Mouse (Mus musculus): ENCODE data around the gene Ero1lb. TPM values are rescaled to one million over a fixed set of nuclear protein-coding genes. Genes with fewer than 3 reads are reported as not detected.
A peak's percentile ranks its signal among the peaks of the same experiment; 100 is the strongest.
"Not testable (repeated sequence)": the region's sequence is repeated elsewhere in the genome, so short reads cannot be mapped to it uniquely, and the experiment has no call there.

The Ero1lb gene
- polyA plus RNA-seq, 1 experiment from 2014 or later: 7.9 TPM

DNA sequence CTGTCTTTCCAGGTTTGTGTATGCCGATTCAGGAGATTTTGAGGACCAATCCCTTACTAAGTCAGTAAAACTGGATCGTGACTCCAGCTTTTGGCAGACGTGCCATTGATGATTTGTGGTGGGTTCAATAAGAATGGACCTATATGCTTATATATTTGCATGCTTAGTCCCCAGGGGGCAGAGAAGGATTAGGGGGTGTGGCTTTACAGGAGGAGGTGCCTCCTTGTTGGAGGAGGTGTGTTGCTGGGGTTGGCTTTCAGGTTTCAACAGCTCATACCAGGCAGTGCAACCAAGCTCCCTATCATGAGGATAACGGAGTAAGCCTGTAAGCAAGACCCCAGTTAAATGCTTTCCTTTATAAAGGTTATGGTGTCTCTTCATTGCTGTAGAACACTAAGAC lies 11.5 kb upstream of the Ero1lb start:
- DNase-seq (ENCODE audit: low spot score): peak; percentile 5
- 62% methylated on average over 4 of the region's 4 CpGs for WGBS

DNA sequence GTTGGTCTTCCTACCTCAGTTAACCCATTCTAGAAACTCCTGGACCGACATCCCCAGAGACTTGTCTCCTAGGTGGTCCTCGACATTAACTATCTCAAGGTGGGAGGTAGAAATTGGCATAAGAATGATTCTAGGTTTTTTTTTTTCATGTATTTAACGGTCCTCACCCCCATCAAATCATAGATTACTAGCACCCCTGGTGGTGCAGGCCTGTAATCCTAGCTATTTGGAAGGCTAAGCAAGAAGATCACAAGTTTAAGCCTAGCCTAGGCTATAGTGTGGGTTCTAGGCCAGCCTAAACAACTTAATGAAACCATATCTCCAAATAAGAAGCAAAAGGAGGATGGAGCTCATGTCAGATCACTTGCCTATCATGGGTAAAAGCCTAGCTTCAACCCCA lies 6.6 kb upstream of the Ero1lb start:
- Histone ChIP-seq H3K27me3 (ENCODE audit: low read depth, poor library complexity, severe bottlenecking) (no peaks in the 10 kb centered on the region), H3K4me1 (no peaks in the 10 kb centered on the region), H3K27ac (no peak overlapping the region), H3K4me3 (no peak overlapping the region), H3K9me3 (replicated peaks) (no peaks in the 10 kb centered on the region), H3K36me3 (no peaks in the 10 kb centered on the region)
- WGBS: 60% methylated on average over 3 of the region's 3 CpGs
- DNase-seq (ENCODE audit: low spot score): no peak

More for the DNA sequence above, 11.5 kb upstream of the Ero1lb start:
- Histone ChIP-seq H3K4me3 (no peak overlapping the region), H3K36me3 (no peaks in the 10 kb centered on the region), H3K4me1 (no peaks in the 10 kb centered on the region), H3K27me3 (ENCODE audit: low read depth, poor library complexity, severe bottlenecking) (no peaks in the 10 kb centered on the region), H3K9me3 (replicated peaks) (no peaks in the 10 kb centered on the region), H3K27ac (no peak overlapping the region)

DNA sequence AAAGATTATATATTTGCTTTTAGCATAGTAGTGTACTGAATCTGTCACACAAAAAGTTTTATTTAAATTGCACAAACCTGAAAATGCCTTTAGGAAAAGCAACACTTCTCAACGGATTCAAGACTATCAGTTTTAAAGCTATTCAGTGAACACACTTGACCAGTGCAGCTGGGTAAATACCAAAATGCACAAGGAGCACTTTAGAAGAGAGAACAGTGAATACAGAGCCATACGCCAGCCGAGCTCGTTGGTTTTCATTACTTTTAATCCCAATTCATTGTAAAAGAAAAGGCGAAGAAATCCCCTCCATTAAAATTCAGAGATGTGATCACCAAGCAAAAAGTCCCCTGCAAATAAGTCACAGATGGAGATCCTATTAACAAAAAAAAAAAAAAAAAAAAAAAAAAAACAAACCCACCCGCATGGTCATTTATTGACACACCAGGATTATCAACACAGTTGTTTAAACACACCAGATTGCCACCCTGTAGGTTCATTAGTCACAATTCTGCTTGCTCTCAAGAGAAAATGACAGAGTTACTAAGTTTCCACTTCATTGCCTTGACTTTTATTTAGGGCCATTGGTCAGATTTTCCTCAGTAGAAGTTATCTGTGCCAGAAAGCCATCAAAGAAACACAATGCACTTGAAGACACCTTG lies 6.1 kb upstream of the Ero1lb start:
- DNase-seq (ENCODE audit: low spot score): no peak
- Histone ChIP-seq H3K4me3 (no peak overlapping the region), H3K27me3 (ENCODE audit: low read depth, poor library complexity, severe bottlenecking) (no peaks in the 10 kb centered on the region), H3K27ac (no peak overlapping the region), H3K4me1 (no peaks in the 10 kb centered on the region), H3K36me3 (no peaks in the 10 kb centered on the region), H3K9me3 (replicated peaks) (no peaks in the 10 kb centered on the region)
- WGBS: 82% methylated on average over 6 of the region's 6 CpGs

DNA sequence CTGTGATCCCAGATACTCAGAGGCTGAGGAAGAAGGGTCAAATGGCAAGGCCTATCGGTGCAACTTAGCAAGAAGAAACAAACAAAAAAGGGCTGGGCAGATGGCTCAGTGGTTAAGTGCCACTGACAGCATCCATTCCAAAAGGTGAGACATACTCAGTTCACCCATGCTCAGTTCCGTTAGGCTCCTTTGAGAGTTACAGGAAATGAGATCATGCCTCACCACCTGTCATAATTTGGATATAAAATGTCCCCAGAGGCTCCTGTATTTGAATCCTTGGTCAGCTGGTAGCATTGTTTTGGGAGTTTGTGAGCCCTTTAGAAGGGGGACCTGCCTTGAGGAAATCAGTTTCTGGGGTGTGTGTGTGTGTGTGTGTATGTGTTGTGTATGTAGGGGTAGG lies 3.9 kb upstream of the Ero1lb start:
- 81% methylated on average over 2 of the region's 2 CpGs for WGBS
- peaks cover 13% of the 10 kb centered on the region for H3K4me1 ChIP-seq
- no peak overlapping the region for H3K4me3 ChIP-seq
- no peak overlapping the region for H3K27ac ChIP-seq
- DNase-seq (ENCODE audit: low spot score): no peak
- no peaks in the 10 kb centered on the region for H3K9me3 ChIP-seq (replicated peaks)
- H3K27me3 ChIP-seq (ENCODE audit: low read depth, poor library complexity, severe bottlenecking): peaks cover 5% of the 10 kb centered on the region; the same call in 1 of the 2 replicates
- H3K36me3 ChIP-seq: no peaks in the 10 kb centered on the region

DNA sequence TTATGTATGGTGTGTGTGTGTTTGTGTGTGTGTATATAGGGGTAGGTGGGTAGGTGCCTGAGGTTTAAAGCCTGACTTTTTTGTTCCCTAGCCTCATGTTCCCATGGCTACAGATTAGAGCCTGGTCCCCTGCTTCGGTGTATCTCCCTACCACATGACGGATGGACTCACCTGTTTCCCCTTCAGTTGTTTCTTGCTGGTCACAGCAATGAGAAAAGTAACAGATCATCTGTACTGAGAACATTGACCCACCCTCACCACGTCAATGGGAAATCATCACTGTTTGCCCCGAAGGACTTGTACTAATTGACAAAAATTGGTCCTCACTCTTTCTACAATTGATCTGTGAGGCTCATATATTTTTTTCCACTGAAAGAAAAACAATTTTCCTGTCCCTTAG lies 3.4 kb upstream of the Ero1lb start:
- no peak for DNase-seq (ENCODE audit: low spot score)
- Histone ChIP-seq H3K27me3 (ENCODE audit: low read depth, poor library complexity, severe bottlenecking) (peaks cover 10% of the 10 kb centered on the region; the same call in 1 of the 2 replicates), H3K27ac (no peak overlapping the region), H3K4me1 (peaks cover 13% of the 10 kb centered on the region), H3K36me3 (no peaks in the 10 kb centered on the region), H3K4me3 (no peak overlapping the region), H3K9me3 (replicated peaks) (no peaks in the 10 kb centered on the region)
- 89% methylated on average over 4 of the region's 4 CpGs for WGBS

DNA sequence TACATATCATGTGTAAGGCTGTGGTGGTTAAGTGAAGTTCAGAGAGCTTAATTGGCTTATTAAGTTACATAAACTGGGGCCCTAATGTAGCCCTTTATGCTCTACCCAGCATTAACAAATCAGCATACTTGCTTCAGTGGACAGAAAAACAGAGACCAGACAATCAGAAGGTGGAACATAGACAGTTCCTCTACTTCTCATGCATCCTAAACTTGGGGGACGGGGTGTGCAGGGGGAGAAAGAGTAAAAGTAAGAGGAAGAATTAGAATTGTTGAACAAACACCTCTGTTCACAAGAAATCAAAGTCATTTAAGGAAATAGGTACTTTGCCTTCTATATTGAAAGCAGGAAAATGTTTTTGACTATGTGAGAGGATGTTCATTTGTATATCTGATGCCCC lies 2.3 kb downstream of the Ero1lb start:
- Histone ChIP-seq H3K27me3 (ENCODE audit: low read depth, poor library complexity, severe bottlenecking) (peaks cover 10% of the 10 kb centered on the region; the same call in 1 of the 2 replicates), H3K27ac (no peak overlapping the region)
- 82% methylated on average over 1 of the region's 1 CpGs for WGBS

DNA sequence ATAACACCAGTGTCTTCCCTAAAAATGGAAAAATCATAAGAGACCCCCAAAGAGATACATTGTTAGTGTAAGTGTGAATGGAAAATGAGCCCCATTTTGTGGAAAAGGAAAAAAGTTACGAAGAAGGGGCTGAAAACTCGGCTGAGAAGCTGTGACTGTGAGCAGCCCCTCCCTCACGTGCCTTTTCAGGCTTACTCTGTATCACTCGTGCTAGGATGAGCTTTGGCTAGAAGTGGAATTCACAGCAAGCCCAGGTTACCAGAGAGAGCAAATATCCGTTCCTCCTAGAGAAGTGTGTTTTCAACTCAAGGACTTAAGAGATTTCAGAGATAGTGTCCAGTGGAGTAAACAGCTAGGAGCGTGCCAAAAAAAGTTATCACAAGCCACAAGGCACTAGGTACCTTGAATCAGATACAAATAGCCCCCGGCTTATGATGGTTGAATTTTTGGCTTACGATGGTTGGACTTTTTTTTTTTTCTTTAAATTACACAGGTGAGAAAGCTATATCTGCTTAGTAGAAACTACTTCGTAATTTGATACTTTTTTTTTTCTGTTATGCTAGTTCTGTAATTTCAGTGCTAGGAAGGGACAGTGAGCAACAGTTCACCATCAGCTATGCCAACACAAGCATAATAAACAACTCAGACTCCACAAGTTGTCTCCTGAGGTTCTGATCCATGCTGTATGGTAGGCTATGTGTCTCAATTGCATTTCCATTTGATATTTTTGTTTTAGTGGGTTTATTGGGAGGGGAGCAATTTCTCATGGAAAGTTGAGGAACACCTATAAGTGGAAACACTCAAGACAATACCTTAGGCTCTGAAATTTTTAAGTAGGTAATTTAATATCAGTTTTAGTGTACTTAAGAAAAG lies 3.2 kb downstream of the Ero1lb start:
- peak; percentile 0 for DNase-seq (ENCODE audit: low spot score)
- H3K27me3 ChIP-seq (ENCODE audit: low read depth, poor library complexity, severe bottlenecking): peaks cover 10% of the 10 kb centered on the region; the same call in 1 of the 2 replicates
- 73% methylated on average over 9 of the region's 9 CpGs for WGBS
- H3K9me3 ChIP-seq (replicated peaks): no peaks in the 10 kb centered on the region
- no peaks in the 10 kb centered on the region for H3K36me3 ChIP-seq
- H3K27ac ChIP-seq: no peak overlapping the region
- H3K4me3 ChIP-seq: no peak overlapping the region
- H3K4me1 ChIP-seq: peaks cover 13% of the 10 kb centered on the region

More for the DNA sequence above, 2.3 kb downstream of the Ero1lb start:
- peak; percentile 9 for DNase-seq (ENCODE audit: low spot score)
- no peaks in the 10 kb centered on the region for H3K9me3 ChIP-seq (replicated peaks)
- peaks cover 13% of the 10 kb centered on the region for H3K4me1 ChIP-seq
- H3K36me3 ChIP-seq: no peaks in the 10 kb centered on the region
- no peak overlapping the region for H3K4me3 ChIP-seq

DNA sequence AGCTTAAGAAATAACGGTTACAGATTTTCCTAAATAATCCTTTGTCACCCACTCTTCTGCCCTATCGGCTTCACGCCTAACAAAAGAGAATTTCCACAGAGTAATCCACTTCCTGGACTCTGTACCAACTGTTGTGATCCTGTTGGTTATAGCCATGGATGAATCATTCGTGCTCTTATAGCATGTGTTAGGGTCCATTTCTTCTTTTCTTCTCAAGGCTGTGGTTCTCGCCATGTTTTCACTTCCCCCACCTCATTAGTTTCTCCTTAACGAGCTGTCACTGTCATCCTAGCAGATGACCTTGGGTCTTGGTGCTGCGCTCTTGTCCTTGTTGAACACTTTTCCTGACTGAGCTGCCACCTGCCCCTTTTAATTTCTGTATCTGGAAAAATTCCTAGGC lies 4.1 kb downstream of the Ero1lb start:
- no peak for DNase-seq (ENCODE audit: low spot score)
- WGBS: 79% methylated on average over 7 of the region's 7 CpGs
- H3K36me3 ChIP-seq: no peaks in the 10 kb centered on the region
- no peak overlapping the region for H3K4me3 ChIP-seq
- no peak overlapping the region for H3K27ac ChIP-seq
- peaks cover 13% of the 10 kb centered on the region for H3K4me1 ChIP-seq
- H3K9me3 ChIP-seq (replicated peaks): no peaks in the 10 kb centered on the region
- H3K27me3 ChIP-seq (ENCODE audit: low read depth, poor library complexity, severe bottlenecking): peaks cover 10% of the 10 kb centered on the region; the same call in 1 of the 2 replicates

DNA sequence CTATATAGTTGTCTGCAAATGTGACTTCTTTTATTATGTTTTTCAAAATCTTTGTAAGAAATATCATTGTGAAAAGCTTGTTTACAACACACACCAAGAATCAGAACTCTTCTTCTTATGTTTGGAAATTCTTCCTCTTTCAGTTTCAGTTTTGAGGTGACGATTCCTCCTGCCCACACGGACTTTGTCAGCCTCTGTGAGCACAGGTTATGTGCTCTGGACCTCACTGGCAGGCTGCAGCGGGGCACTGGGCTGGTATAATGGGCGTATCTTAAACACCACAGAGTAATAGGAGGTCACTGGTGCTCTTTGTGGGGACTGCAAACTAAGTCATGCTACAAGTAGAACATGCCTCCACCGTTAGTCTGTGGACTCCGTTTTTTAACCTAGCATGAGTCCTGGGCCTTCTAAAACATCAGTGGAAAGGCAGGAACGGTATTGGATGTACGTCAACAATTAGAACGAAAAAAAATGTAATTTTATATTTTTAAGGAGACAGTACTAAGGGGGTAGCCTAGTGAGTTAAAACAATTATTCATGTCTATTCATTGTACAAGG lies 9.4 kb downstream of the Ero1lb start:
- Histone ChIP-seq H3K4me3 (no peak overlapping the region), H3K36me3 (no peaks in the 10 kb centered on the region), H3K9me3 (replicated peaks) (no peaks in the 10 kb centered on the region), H3K27ac (no peak overlapping the region), H3K4me1 (no peaks in the 10 kb centered on the region), H3K27me3 (ENCODE audit: low read depth, poor library complexity, severe bottlenecking) (no peaks in the 10 kb centered on the region)
- no peak for DNase-seq (ENCODE audit: low spot score)
- 92% methylated on average over 9 of the region's 9 CpGs for WGBS

DNA sequence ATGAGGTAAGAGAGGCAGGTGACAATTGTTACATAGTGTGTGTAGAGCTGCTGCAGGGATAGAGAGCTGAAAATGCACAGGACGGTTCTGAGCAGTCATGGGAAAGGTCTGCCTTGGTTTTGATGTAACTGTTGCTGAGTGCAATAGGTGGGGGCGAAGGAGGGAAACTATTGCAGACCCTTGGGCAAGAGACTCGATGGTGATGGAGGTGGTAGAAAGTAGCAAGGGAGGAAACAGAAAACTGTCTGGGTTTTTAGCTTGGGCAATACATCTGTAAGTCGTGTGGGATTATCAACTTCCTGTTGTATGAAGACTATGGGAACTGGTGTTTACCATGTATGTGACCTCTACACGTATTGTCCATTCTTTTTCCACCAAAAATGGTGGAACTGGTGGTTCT lies 12.5 kb downstream of the Ero1lb start:
- no peaks in the 10 kb centered on the region for H3K9me3 ChIP-seq (replicated peaks)
- H3K4me3 ChIP-seq: no peak overlapping the region
- no peaks in the 10 kb centered on the region for H3K4me1 ChIP-seq
- 88% methylated on average over 5 of the region's 5 CpGs for WGBS
- no peak overlapping the region for H3K27ac ChIP-seq
- DNase-seq (ENCODE audit: low spot score): no peak
- no peaks in the 10 kb centered on the region for H3K36me3 ChIP-seq
- no peaks in the 10 kb centered on the region for H3K27me3 ChIP-seq (ENCODE audit: low read depth, poor library complexity, severe bottlenecking)

DNA sequence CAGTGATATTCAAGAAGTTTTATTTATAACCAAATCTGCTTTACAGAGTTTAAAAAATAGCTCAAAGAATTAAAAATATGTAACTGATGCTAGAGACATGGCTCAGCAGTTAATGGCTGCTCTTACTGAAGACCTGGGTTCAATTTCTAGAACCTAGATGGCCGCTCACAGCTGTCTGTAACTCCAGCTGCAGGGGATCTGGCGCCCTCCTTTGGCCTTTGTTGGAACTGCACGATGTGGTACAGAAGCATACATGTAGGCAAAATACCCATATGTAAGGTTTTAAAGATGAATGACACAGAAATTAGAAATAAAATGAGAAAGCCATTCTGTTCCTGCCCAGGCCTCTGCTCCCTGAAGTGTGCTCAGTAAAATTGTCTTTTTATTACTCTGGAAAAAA lies 23.3 kb downstream of the Ero1lb start:
- Histone ChIP-seq H3K36me3 (no peaks in the 10 kb centered on the region), H3K4me3 (no peak overlapping the region), H3K27ac (no peak overlapping the region), H3K27me3 (ENCODE audit: low read depth, poor library complexity, severe bottlenecking) (no peaks in the 10 kb centered on the region), H3K9me3 (replicated peaks) (no peaks in the 10 kb centered on the region), H3K4me1 (no peaks in the 10 kb centered on the region)
- peak; percentile 80 for DNase-seq (ENCODE audit: low spot score)
- WGBS: 6% methylated on average over 3 of the region's 3 CpGs

DNA sequence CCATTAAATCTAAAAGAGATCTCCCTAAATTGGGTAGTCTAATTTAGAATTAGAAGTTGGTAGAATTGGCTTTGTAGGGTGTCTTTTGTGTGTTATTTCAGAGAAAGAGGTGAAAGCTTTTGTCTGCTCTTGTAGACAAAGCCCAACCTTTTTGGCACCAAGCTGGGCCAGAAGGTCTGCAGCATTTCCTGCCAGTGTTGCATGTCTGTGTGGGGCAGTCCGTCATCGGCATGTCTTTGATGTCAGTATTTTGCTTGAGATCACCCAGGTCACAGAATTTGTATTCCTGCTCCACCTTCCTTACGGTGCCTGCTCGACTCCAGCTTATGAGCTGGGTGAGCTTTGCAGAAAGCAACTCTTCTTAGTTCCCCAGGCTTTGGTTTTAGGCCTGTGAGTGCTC lies 31.4 kb downstream of the Ero1lb start:
- not testable (repeated sequence) for H3K9me3 ChIP-seq (replicated peaks); H3K4me1 ChIP-seq; H3K4me3 ChIP-seq; H3K27me3 ChIP-seq (ENCODE audit: low read depth, poor library complexity, severe bottlenecking); H3K36me3 ChIP-seq; DNase-seq (ENCODE audit: low spot score); H3K27ac ChIP-seq
- 70% methylated on average over 4 of the region's 4 CpGs for WGBS

DNA sequence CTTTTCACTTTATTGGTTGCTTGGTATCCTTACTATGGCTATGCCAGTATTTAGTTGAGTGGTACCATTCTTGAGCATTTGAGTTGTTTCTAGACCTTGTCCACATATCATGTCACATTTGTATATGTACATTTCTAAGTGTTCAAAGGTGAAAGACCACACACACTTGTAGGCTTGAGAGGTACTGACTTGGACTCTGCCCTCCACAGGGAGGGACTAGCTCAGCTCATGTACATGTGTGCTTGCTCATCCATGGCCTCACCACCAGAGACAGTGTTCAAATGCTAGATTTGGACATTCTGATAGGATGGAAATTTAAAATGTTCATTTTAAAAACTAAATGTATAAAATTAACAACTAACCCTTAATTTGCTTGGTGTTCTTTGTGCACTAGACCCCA lies 44.5 kb downstream of the Ero1lb start:
- not testable (repeated sequence) for DNase-seq (ENCODE audit: low spot score); H3K9me3 ChIP-seq (replicated peaks); H3K27me3 ChIP-seq (ENCODE audit: low read depth, poor library complexity, severe bottlenecking); H3K27ac ChIP-seq; H3K4me1 ChIP-seq; H3K4me3 ChIP-seq
- peaks cover 25% of the 10 kb centered on the region for H3K36me3 ChIP-seq

Data from limb, embryonic 10.5 days (tissue).